Mouse (Mus musculus) E14TG2a.4 (cell line): ENCODE results near the gene Grm1.

ENCODE experiments used
- H3K27me3 ChIP-seq: 2 replicates; pipeline ENCODE4 v1.6.1; 2014; ENCODE audit warnings: low read length, control low read depth; ENCODE audit not compliant: insufficient read depth
- H3K36me3 ChIP-seq: 2 replicates; pipeline ENCODE4 v1.6.1; 2014; ENCODE audit warnings: low read length, control low read depth; ENCODE audit not compliant: insufficient read depth
- H3K4me1 ChIP-seq: replicated peaks from 2 replicates; pipeline ENCODE4 v1.6.1; 2014; ENCODE audit warnings: low read depth, low read length, control low read depth
- H3K4me3 ChIP-seq: replicated peaks from 2 replicates; pipeline ENCODE4 v1.5.1; 2014; ENCODE audit warnings: mild to moderate bottlenecking, low read length
- H3K9me3 ChIP-seq: 2 replicates; pipeline ENCODE4 v1.6.1; 2014; ENCODE audit warnings: low read length, control low read depth
- CTCF ChIP-seq: conservative IDR thresholded peaks from 2 replicates; pipeline ENCODE4 v1.5.1; 2014; ENCODE audit warnings: low read length
- NANOG ChIP-seq: IDR thresholded peaks from 2 replicates; pipeline ENCODE4 v1.6.1; 2014; ENCODE audit warnings: borderline replicate concordance, low read length, mixed read lengths
- POU5F1 ChIP-seq: IDR thresholded peaks from 2 replicates; pipeline ENCODE4 v1.6.1; 2014; ENCODE audit warnings: low read length, borderline replicate concordance

The Grm1 gene

DNA sequence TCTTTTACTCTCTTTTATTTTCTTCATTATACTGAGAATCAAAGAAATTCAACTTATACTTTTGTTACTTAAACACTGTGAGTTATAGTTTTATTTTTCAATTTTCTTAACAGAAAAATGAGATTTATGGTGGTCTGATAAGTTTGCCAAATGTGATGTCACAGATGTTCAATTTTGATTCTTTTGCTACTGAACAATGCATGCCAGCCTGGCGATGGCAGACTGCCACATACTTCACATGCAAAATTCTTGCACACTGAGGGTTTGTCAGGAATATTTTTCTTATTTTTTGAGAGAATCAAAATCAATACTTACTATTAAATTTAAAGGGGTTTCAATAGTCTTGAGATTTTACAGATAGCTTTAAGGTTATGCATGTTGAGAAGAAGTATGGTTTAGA is 251.0 kb downstream of the Grm1 start:
- no peaks in the 10 kb centered on the region for H3K4me1 ChIP-seq
- H3K4me3 ChIP-seq, result no peak overlapping the region
- no peaks in the 10 kb centered on the region for H3K27me3 ChIP-seq
- no peak for TF ChIP-seq NANOG
- no peak for TF ChIP-seq POU5F1
- TF ChIP-seq CTCF, result no peak
- no peaks in the 10 kb centered on the region for H3K9me3 ChIP-seq
- H3K36me3 ChIP-seq, result no peaks in the 10 kb centered on the region

- Histone ChIP-seq H3K9me3 (no peaks in the 10 kb centered on the region), H3K4me1 (no peaks in the 10 kb centered on the region), H3K36me3 (no peaks in the 10 kb centered on the region), H3K4me3 (no peak overlapping the region), H3K27me3 (no peaks in the 10 kb centered on the region)
- TF ChIP-seq CTCF (no peak), POU5F1 (no peak), NANOG (no peak)
These were observed 254.8 kb downstream of the Grm1 start for GRCm38 (mm10) chr10:10827308-10827707.

- TF ChIP-seq CTCF, result no peak
- no peak for TF ChIP-seq NANOG
- TF ChIP-seq POU5F1, result no peak
- no peaks in the 10 kb centered on the region for H3K36me3 ChIP-seq
- H3K9me3 ChIP-seq, result no peaks in the 10 kb centered on the region
- H3K4me1 ChIP-seq, result no peaks in the 10 kb centered on the region
- no peaks in the 10 kb centered on the region for H3K27me3 ChIP-seq
- no peak overlapping the region for H3K4me3 ChIP-seq
These were observed 264.1 kb downstream of the Grm1 start for GRCm38 (mm10) chr10:10818061-10818460.

DNA sequence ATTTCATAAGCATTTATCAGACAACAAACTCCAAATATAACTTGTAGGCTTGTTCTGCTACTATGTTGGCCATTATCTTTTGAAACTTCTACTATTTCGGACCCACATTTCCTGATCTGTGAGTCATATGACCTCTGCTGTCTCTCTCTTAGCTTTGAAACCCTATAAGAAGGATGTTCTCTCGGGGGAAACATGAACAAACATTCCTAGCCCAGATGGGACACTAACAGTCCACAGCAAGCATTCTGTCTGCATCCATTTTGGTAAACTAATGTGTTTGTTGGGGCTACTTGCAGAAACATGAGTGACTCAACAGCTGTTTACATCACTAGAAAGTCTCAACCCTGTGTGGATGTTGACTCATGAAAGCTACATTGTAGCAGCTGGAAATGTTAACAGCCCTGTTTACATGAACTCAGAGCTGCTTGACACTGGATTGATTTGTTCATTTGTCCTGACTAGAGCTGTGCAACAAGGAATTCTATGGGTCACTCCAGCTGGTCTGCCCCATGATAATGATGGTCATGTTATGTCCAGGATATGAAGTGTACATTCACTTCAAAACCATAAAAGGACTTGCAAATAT is 267.4 kb downstream of the Grm1 start:
- no peak for TF ChIP-seq POU5F1
- TF ChIP-seq NANOG, result no peak
- no peak for TF ChIP-seq CTCF
- Histone ChIP-seq H3K9me3 (no peaks in the 10 kb centered on the region), H3K4me1 (no peaks in the 10 kb centered on the region), H3K27me3 (no peaks in the 10 kb centered on the region), H3K36me3 (no peaks in the 10 kb centered on the region), H3K4me3 (no peak overlapping the region)

- Histone ChIP-seq H3K36me3 (no peaks in the 10 kb centered on the region), H3K4me1 (no peaks in the 10 kb centered on the region), H3K4me3 (no peak overlapping the region), H3K27me3 (no peaks in the 10 kb centered on the region), H3K9me3 (no peaks in the 10 kb centered on the region)
- TF ChIP-seq POU5F1, result no peak
- no peak for TF ChIP-seq NANOG
- no peak for TF ChIP-seq CTCF
These were observed 269.1 kb downstream of the Grm1 start for GRCm38 (mm10) chr10:10812750-10813711.

DNA sequence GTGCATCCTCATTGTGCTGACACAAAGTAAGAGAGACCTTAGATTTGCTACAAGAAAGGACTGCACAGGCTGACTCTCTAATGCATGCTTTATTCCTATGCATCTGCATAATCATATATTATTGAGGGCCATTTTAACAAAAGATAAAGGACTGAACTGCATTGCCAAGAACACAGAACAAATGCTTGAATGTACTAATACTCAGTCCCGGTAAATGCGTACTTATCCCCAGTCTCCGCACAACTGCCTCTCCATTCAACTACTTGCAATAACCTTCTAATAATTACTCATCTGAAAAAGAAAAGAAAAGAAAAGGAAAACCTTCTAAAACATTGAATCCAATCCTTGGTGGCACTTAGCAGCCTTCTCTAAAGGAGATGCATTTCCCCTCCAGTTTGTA is 272.4 kb downstream of the Grm1 start:
- Histone ChIP-seq H3K27me3 (no peaks in the 10 kb centered on the region), H3K4me3 (no peak overlapping the region), H3K36me3 (no peaks in the 10 kb centered on the region), H3K9me3 (no peaks in the 10 kb centered on the region), H3K4me1 (no peaks in the 10 kb centered on the region)
- no peak for TF ChIP-seq CTCF
- no peak for TF ChIP-seq POU5F1
- TF ChIP-seq NANOG, result no peak

DNA sequence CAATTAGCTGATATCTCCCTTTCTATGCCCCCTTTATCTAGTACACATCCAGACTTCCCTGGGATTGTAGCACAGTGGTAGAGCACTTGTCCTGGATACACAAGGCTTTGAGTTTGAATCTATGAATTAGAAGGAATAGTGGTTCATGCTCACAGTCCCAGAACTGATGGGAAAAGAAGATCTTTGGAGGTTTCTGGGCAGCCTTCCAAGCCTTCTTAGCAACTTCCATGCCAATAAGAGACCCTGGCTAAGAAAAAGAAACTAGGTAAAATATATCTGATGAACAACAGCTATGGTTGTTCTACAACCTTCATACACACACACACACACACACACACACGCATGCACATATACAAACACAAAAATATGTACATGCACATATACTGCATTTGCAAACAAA is 286.8 kb downstream of the Grm1 start:
- Histone ChIP-seq H3K9me3 (no peaks in the 10 kb centered on the region), H3K4me1 (no peaks in the 10 kb centered on the region), H3K27me3 (no peaks in the 10 kb centered on the region), H3K36me3 (no peaks in the 10 kb centered on the region), H3K4me3 (no peak overlapping the region)
- TF ChIP-seq CTCF (no peak), POU5F1 (no peak), NANOG (no peak)

GRCm38 (mm10) chr10:10790458-10790857 is 291.7 kb downstream of the Grm1 start:
- Histone ChIP-seq H3K9me3 (no peaks in the 10 kb centered on the region), H3K36me3 (no peaks in the 10 kb centered on the region), H3K4me1 (no peaks in the 10 kb centered on the region), H3K27me3 (no peaks in the 10 kb centered on the region), H3K4me3 (no peak overlapping the region)
- no peak for TF ChIP-seq POU5F1
- no peak for TF ChIP-seq CTCF
- TF ChIP-seq NANOG, result no peak

DNA sequence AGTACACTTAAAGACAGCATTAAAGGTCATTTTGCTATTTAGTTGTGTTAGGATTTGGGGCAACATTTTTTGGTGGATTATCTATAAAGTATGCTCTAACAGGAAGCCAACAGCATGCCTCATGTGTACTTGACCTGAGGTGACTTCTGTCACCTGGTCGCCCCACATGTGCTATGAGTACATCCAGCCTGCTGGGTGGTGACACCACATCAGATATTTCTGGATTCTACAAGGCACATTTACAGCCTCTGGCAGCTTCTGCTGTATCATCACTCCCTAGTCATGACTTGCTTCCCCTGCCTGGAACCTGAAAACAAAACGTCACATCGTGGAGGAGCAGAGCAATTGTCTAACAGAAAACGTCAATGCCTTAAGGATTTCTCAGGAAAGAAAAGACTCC is 292.2 kb downstream of the Grm1 start:
- Histone ChIP-seq H3K27me3 (no peaks in the 10 kb centered on the region), H3K36me3 (no peaks in the 10 kb centered on the region), H3K4me1 (no peaks in the 10 kb centered on the region), H3K9me3 (no peaks in the 10 kb centered on the region), H3K4me3 (no peak overlapping the region)
- no peak for TF ChIP-seq NANOG
- TF ChIP-seq CTCF, result no peak
- TF ChIP-seq POU5F1, result no peak
